Mouse (Mus musculus) liver, embryonic 18 days (tissue): ENCODE results near the gene 3830406C13Rik. TPM values are rescaled to one million over a fixed set of nuclear protein-coding genes. Genes with fewer than 3 reads are reported as not detected.

Experiments
- polyA plus RNA-seq: library from polyadenylated mRNA; depleted of rRNA; stranded (reverse); fragments of >200 nt; gene quantifications from 2 replicates; pipeline ENCODE4 v1.2.3, GENCODE M21; 2012; rRNA removed

The 3830406C13Rik gene
- 9.3 and 10.1 TPM in 2 replicates for polyA plus RNA-seq

DNA sequence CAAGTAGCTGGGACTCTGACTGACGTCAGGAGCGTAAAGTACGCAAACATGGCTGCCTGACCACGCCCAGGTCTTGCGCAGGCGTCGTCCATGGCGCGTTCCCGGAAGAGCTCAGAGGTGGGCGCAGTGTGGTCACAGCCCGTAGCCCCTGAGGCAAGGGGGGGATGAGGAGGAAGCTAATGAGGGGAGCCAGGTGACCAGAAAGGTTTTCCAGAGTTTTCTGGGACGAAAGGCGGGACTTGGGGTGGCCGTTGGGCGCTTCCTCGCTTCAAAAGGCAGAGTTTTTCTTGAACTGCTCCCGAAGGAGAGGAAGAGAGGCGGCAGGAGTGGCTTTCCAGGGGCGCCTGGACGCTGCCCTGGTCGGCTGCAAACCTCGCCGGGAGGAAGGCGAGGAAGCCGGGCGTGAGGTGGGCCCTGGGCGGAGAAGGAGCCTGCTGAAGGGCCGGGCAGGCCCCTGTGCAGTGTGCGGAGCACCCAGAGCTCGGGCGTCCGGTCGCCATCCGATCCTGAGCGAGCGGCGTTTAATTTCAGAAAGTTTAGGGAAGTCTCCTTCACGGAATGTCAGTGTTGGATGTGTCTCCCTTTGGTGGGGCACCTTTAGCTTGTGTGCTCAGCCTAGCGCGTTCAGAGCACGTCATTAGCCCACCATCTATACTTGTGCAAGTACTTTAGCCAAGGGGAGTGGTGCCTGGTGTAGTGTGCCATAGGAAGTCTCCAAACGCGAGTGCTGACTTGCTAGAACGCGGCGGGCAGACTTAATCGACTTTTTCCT lies at the start of gene 3830406C13Rik:
Gene 3830406C13Rik (plus strand): TSS at position 33 of the 772 bp plus-strand sequence.

DNA sequence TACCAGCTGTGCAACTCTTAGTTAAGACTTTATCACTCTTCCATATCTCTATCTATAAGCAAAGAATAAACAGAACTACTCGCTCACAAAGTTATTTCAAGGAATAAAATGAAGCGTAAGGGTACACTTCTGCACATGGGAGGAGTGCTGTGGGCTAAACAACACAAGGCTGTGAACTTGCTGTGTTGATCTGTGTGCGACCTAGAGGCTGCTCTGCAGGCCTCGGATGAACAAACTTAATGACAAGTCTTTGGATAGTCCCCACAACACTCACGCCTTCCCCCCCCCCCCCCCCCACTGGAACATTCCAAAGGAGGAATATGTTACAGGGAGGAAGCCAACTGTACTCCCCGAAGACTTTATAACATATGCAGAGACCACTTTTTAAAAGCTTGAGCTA lies 332 bp upstream of the 3830406C13Rik start, which contains the start of gene Gm49355:
Gene Gm49355 (plus strand): TSS at position 336 of the 400 bp plus-strand sequence.

DNA sequence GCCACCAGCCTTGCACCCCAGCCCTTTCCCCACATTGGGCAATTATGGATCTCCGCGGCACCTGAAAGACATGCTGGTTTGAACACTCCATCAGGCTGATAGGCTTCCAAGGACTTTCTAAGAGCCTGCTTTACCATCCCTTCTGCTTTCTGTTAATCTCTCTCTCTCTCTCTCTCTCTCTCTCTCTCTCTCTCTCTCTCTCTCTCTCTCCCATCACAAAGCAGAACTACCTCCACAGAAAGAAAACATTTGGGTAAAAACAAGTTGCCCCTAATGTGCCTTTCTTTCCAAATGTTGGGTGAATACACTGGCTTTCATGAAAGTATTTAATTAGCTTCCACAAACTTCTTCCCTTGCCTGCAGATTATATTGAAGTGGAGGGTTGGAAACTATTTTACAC lies 64.1 kb downstream of the 3830406C13Rik start, which contains the start of gene Fezf2:
Gene Fezf2 (minus strand): TSS at position 101 of the 400 bp plus-strand sequence.

Other genes starting within 250 kb of the 3830406C13Rik start
- 0.06 and 0.08 TPM in 2 replicates for gene Gm49355, start 197 bp upstream of the 3830406C13Rik start, polyA plus RNA-seq
- not detected in 2 replicates for gene Fezf2, start 64.0 kb downstream of the 3830406C13Rik start, polyA plus RNA-seq